ENCODE assay signal across 23 mouse cellular contexts in genomic region chr4:41670836-41671235, GRCm38 (mm10). TPM values are rescaled to one million over a fixed set of nuclear protein-coding genes. Genes with fewer than 3 reads are reported as not detected.
A peak's percentile ranks its signal among the peaks of the same experiment; 100 is the strongest.
DNase-seq lines count a peak whose midpoint lies in the region; ATAC-seq lines count a peak whose summit lies in the region.
"Had no signal": no experiment of that assay in that cellular context is flagged by ENCODE, and none has a peak within 500 bp of the region (broad histone marks: within the 10 kb centered on the region; RNA-seq: fewer than 3 reads in every experiment).

No protein-coding gene starts in this region.

- H3K9ac ChIP-seq in forebrain, embryonic 16.5 days (replicated peaks; ENCODE audit: low read depth, low read length), result no peak overlapping the region
- H3K9ac ChIP-seq: heart, embryonic 13.5 days; hindbrain, embryonic 14.5 days had no signal

- H3K9me3 ChIP-seq in forebrain, embryonic 10.5 days, result no peaks in the 10 kb centered on the region
- H3K9me3 ChIP-seq in forebrain, embryonic 16.5 days (ENCODE audit: control insufficient read depth, low read length), result no peaks in the 10 kb centered on the region
- no peaks in the 10 kb centered on the region for H3K9me3 ChIP-seq in heart, embryonic 10.5 days
- H3K9me3 ChIP-seq: embryonic facial prominence, embryonic 13.5 days; heart, embryonic 13.5 days had no signal

- H3K27ac ChIP-seq in forebrain, embryonic 10.5 days, result peak overlapping the region; percentile 89
- H3K27ac ChIP-seq in forebrain, embryonic 16.5 days (ENCODE audit: low read length), result no peak overlapping the region
- H3K27ac ChIP-seq in heart, embryonic 10.5 days, result no peak overlapping the region
- H3K27ac ChIP-seq: embryonic facial prominence, embryonic 13.5 days; heart, adult 2 months; heart, embryonic 13.5 days; hindbrain, embryonic 14.5 days had no signal

- peaks cover 93% of the 10 kb centered on the region for H3K4me1 ChIP-seq in forebrain, embryonic 10.5 days
- H3K4me1 ChIP-seq in forebrain, embryonic 16.5 days (replicated peaks; ENCODE audit: control insufficient read depth, insufficient read depth, low read length), result peaks cover 26% of the 10 kb centered on the region
- H3K4me1 ChIP-seq in heart, embryonic 10.5 days, result peaks cover 35% of the 10 kb centered on the region

- H3K4me2 ChIP-seq in forebrain, embryonic 16.5 days (ENCODE audit: low read length), result no peak overlapping the region
- H3K4me2 ChIP-seq: heart, embryonic 13.5 days; hindbrain, embryonic 14.5 days had no signal

- peaks cover 88% of the 10 kb centered on the region for H3K36me3 ChIP-seq in forebrain, embryonic 10.5 days (replicated peaks)
- H3K36me3 ChIP-seq in forebrain, embryonic 16.5 days (ENCODE audit: control insufficient read depth, insufficient read depth), result no peaks in the 10 kb centered on the region
- H3K36me3 ChIP-seq in heart, embryonic 10.5 days, result no peaks in the 10 kb centered on the region
- H3K36me3 ChIP-seq: embryonic facial prominence, embryonic 13.5 days; heart, embryonic 13.5 days had no signal

- no peak for DNase-seq in forebrain, embryonic 10.5 days (ENCODE audit: extremely low spot score, low spot score)
- peak; percentile 68 for DNase-seq in heart, embryonic 10.5 days (ENCODE audit: low spot score)
- no peak for DNase-seq in heart, adult 11 months
- peak; percentile 5 for DNase-seq in kidney, postnatal 10 days
- no peak for DNase-seq in kidney, postnatal 14 days
- DNase-seq in cerebellum, postnatal 4 days (ENCODE audit: low spot score in 2 of 2), result no peak
- DNase-seq: adrenal gland, postnatal 10 days; B cell, adult 2 months; cerebellum, adult 11 months; cerebellum, adult 8-10 months; cerebellum, postnatal 14 days; gastrocnemius, postnatal 10 days; heart, adult 2 months; heart, postnatal 10 days; heart, postnatal 4 days; kidney, adult 8-10 months had no signal

- no peak for ATAC-seq in forebrain, embryonic 16.5 days
- ATAC-seq: CD4-positive, CD25-positive, alpha-beta regulatory T cell, adult 4 months; inflammation-experienced regulatory T-cells, adult 6 months; intestine, postnatal 0 days had no signal

- no peak overlapping the region for H3K4me3 ChIP-seq in forebrain, embryonic 10.5 days
- H3K4me3 ChIP-seq in forebrain, embryonic 16.5 days (replicated peaks; ENCODE audit: low read length), result no peak overlapping the region
- H3K4me3 ChIP-seq in heart, embryonic 10.5 days, result no peak overlapping the region
- H3K4me3 ChIP-seq: embryonic facial prominence, embryonic 13.5 days; heart, adult 2 months; heart, embryonic 13.5 days had no signal

- H3K27me3 ChIP-seq in forebrain, embryonic 10.5 days (ENCODE audit: poor library complexity, severe bottlenecking), result peaks cover 36% of the 10 kb centered on the region
- no peaks in the 10 kb centered on the region for H3K27me3 ChIP-seq in forebrain, embryonic 16.5 days (replicated peaks; ENCODE audit: control insufficient read depth, insufficient read depth, low read length)
- peaks cover 76% of the 10 kb centered on the region for H3K27me3 ChIP-seq in heart, embryonic 10.5 days (ENCODE audit: insufficient read depth, poor library complexity, severe bottlenecking)

- WGBS in forebrain, embryonic 10.5 days, result 84% methylated on average over 18 of the region's 18 CpGs
- WGBS in forebrain, embryonic 16.5 days, result 75% methylated on average over 18 of the region's 18 CpGs
- WGBS in heart, embryonic 10.5 days, result 82% methylated on average over 18 of the region's 18 CpGs

RNA-seq across cellular contexts. Expression of gene Cntfr, which starts 26.1 kb away (rescaled TPM):
- 19.4 and 21.9 TPM in 2 replicates for polyA plus RNA-seq in forebrain, embryonic 10.5 days (2016; fragmentation: Nextera tagmentation; extraction: Ambion mirVana)
- 12.3 and 16.7 TPM in 2 replicates for polyA plus RNA-seq in forebrain, embryonic 16.5 days (2015; fragmentation: Nextera tagmentation; extraction: Ambion mirVana)
- 2.6 and 8.9 TPM in 2 replicates for polyA plus RNA-seq in heart, embryonic 10.5 days (2016; fragmentation: Nextera tagmentation; extraction: Ambion mirVana)
- polyA plus RNA-seq: CD4-positive, CD25-positive, alpha-beta regulatory T cell, adult 4 months; inflammation-experienced regulatory T-cells, adult 6 months had no signal

RNA-seq across cellular contexts. Expression of gene Il11ra1, which starts 29.0 kb away (rescaled TPM):
- 82.0 and 90.0 TPM in 2 replicates for polyA plus RNA-seq in forebrain, embryonic 10.5 days (2016; fragmentation: Nextera tagmentation; extraction: Ambion mirVana)
- 28.3 and 29.2 TPM in 2 replicates for polyA plus RNA-seq in forebrain, embryonic 16.5 days (2015; fragmentation: Nextera tagmentation; extraction: Ambion mirVana)
- 144 and 147 TPM in 2 replicates for polyA plus RNA-seq in heart, embryonic 10.5 days (2016; fragmentation: Nextera tagmentation; extraction: Ambion mirVana)

RNA-seq across cellular contexts. Expression of gene Enho, which starts 30.7 kb away (rescaled TPM):
- 19.7 and 21.3 TPM in 2 replicates for polyA plus RNA-seq in forebrain, embryonic 10.5 days (2016; fragmentation: Nextera tagmentation; extraction: Ambion mirVana)
- 51.5 and 68.4 TPM in 2 replicates for polyA plus RNA-seq in forebrain, embryonic 16.5 days (2015; fragmentation: Nextera tagmentation; extraction: Ambion mirVana)
- 5.3 and 8.9 TPM in 2 replicates for polyA plus RNA-seq in heart, embryonic 10.5 days (2016; fragmentation: Nextera tagmentation; extraction: Ambion mirVana)
- polyA plus RNA-seq: CD4-positive, CD25-positive, alpha-beta regulatory T cell, adult 4 months; inflammation-experienced regulatory T-cells, adult 6 months had no signal

RNA-seq across cellular contexts. Expression of gene Rpp25l, which starts 42.5 kb away (rescaled TPM):
- polyA plus RNA-seq in forebrain, embryonic 10.5 days (2016; fragmentation: Nextera tagmentation; extraction: Ambion mirVana), result 97.3 and 98.1 TPM in 2 replicates
- polyA plus RNA-seq in forebrain, embryonic 16.5 days (2015; fragmentation: Nextera tagmentation; extraction: Ambion mirVana), result 51.7 and 60.5 TPM in 2 replicates
- 54.5 and 71.3 TPM in 2 replicates for polyA plus RNA-seq in heart, embryonic 10.5 days (2016; fragmentation: Nextera tagmentation; extraction: Ambion mirVana)

RNA-seq across cellular contexts. Expression of gene Dctn3, which starts 52.1 kb away (rescaled TPM):
- polyA plus RNA-seq in forebrain, embryonic 10.5 days (2016; fragmentation: Nextera tagmentation; extraction: Ambion mirVana), result 141 and 142 TPM in 2 replicates
- polyA plus RNA-seq in forebrain, embryonic 16.5 days (2015; fragmentation: Nextera tagmentation; extraction: Ambion mirVana), result 304 and 315 TPM in 2 replicates
- 143 and 146 TPM in 2 replicates for polyA plus RNA-seq in heart, embryonic 10.5 days (2016; fragmentation: Nextera tagmentation; extraction: Ambion mirVana)

Comparison
In these comparisons a context has a peak if more than half of its experiments do, and no peak if none do; other contexts are left out.
1. DNase-seq: peak in heart, embryonic 10.5 days (single experiment) and kidney, postnatal 10 days (single experiment); none in forebrain, embryonic 10.5 days (single experiment), heart, adult 11 months (single experiment), kidney, postnatal 14 days (single experiment) and cerebellum, postnatal 4 days (0 of 2).